8 mouse cellular contexts compared by ENCODE assay signal in genomic region chr9:110655651-110656007, GRCm38 (mm10). TPM values are rescaled to one million over a fixed set of nuclear protein-coding genes. Genes with fewer than 3 reads are reported as not detected.
A peak's percentile ranks its signal among the peaks of the same experiment; 100 is the strongest.
DNase-seq lines count a peak whose midpoint lies in the region; ATAC-seq and TF ChIP-seq lines count a peak whose summit lies in the region.

No protein-coding gene starts in this region.

- H3K4me3 ChIP-seq in cerebellum, adult 2 months (replicated peaks; ENCODE audit: insufficient read depth, low read depth, low read length): peak overlapping the region; percentile 71
- peak overlapping the region; percentile 95 for H3K4me3 ChIP-seq in megakaryocyte, embryonic 14.5 days (replicated peaks)
- H3K4me3 ChIP-seq in limb, embryonic 14.5 days (replicated peaks; ENCODE audit: low read length): peak overlapping the region; percentile 61
- H3K4me3 ChIP-seq in stomach, embryonic 16.5 days (replicated peaks; ENCODE audit: low read length): peak overlapping the region; percentile 58

- H3K36me3 ChIP-seq in megakaryocyte, embryonic 14.5 days (replicated peaks; ENCODE audit: low read length): peaks cover 34% of the 10 kb centered on the region
- H3K36me3 ChIP-seq in limb, embryonic 14.5 days (ENCODE audit: control insufficient read depth, insufficient read depth, low read length): 0 out of 2 replicates have a peak, but pooled peaks cover 4% of the 10 kb centered on the region
- no peaks in the 10 kb centered on the region for H3K36me3 ChIP-seq in stomach, embryonic 16.5 days (ENCODE audit: control insufficient read depth, insufficient read depth, low read length)

- H3K27me3 ChIP-seq in cerebellum, adult 2 months (ENCODE audit: control insufficient read depth, insufficient read depth, low read length): no peaks in the 10 kb centered on the region
- no peaks in the 10 kb centered on the region for H3K27me3 ChIP-seq in megakaryocyte, embryonic 14.5 days (replicated peaks)
- H3K27me3 ChIP-seq in limb, embryonic 14.5 days (ENCODE audit: control insufficient read depth, insufficient read depth, low read length): peaks cover 23% of the 10 kb centered on the region
- H3K27me3 ChIP-seq in stomach, embryonic 16.5 days (ENCODE audit: control insufficient read depth, insufficient read depth, low read length): peaks cover 4% of the 10 kb centered on the region; the same call in 1 of the 2 replicates

- WGBS in cerebellum, adult 2 months: 72% methylated on average over 10 of the region's 10 CpGs
- WGBS in limb, embryonic 14.5 days: 76% methylated on average over 10 of the region's 10 CpGs
- WGBS in stomach, embryonic 16.5 days: 77% methylated on average over 10 of the region's 10 CpGs

- no peak for DNase-seq in cerebellum, adult 2 months
- DNase-seq in cerebellum, postnatal 25 days: no peak
- no peak for DNase-seq in limb, embryonic 14.5 days (ENCODE audit: low spot score)
- DNase-seq in spleen, adult 12 weeks (ENCODE audit: low spot score): no peak
- no peak for DNase-seq in embryo, embryonic 11 days

- peak overlapping the region; percentile 58 for H3K27ac ChIP-seq in cerebellum, adult 2 months (ENCODE audit: insufficient read depth, low read length)
- H3K27ac ChIP-seq in limb, embryonic 14.5 days (replicated peaks; ENCODE audit: low read depth, low read length): no peak overlapping the region
- H3K27ac ChIP-seq in stomach, embryonic 16.5 days (ENCODE audit: low read length): peak overlapping the region; percentile 69

- H3K9me3 ChIP-seq in megakaryocyte, embryonic 14.5 days: no peaks in the 10 kb centered on the region
- H3K9me3 ChIP-seq in limb, embryonic 14.5 days (ENCODE audit: control insufficient read depth, low read length): no peaks in the 10 kb centered on the region
- H3K9me3 ChIP-seq in stomach, embryonic 16.5 days (replicated peaks; ENCODE audit: control insufficient read depth, low read length): no peaks in the 10 kb centered on the region

- TF ChIP-seq POLR2A in cerebellum, adult 2 months (IDR thresholded peaks at IDR 0.05; ENCODE audit: borderline replicate concordance, insufficient read depth, low read length): no peak
- no peak for TF ChIP-seq POLR2A in limb, embryonic 14.5 days (IDR thresholded peaks at IDR 0.05; ENCODE audit: borderline replicate concordance, extremely low read depth, insufficient read depth, insufficient read length)

- H3K9ac ChIP-seq in limb, embryonic 14.5 days (ENCODE audit: low read depth, low read length, severe bottlenecking): no peak overlapping the region
- H3K9ac ChIP-seq in stomach, embryonic 16.5 days (ENCODE audit: low read length): peak overlapping the region; percentile 4; the same call in 1 of the 2 replicates

- no peak for TF ChIP-seq CTCF in cerebellum, adult 2 months (IDR thresholded peaks at IDR 0.05; ENCODE audit: borderline replicate concordance, insufficient read depth, low read depth, low read length)

- H3K4me2 ChIP-seq in limb, embryonic 14.5 days (replicated peaks; ENCODE audit: low read depth, low read length, severe bottlenecking): peak overlapping the region; percentile 53
- peak overlapping the region; percentile 47 for H3K4me2 ChIP-seq in stomach, embryonic 16.5 days (ENCODE audit: low read depth, low read length)

- ATAC-seq in megakaryocyte, adult 5-6 weeks (ENCODE audit: poor library complexity, severe bottlenecking): no peak
- no peak for ATAC-seq in limb, embryonic 14.5 days (ENCODE audit: low FRiP score, low read depth)
- ATAC-seq in stomach, embryonic 16.5 days (ENCODE audit: insufficient read depth, low FRiP score): no peak

- peaks cover 23% of the 10 kb centered on the region for H3K4me1 ChIP-seq in cerebellum, adult 2 months (ENCODE audit: control insufficient read depth, insufficient read depth, low read length)
- peaks cover 75% of the 10 kb centered on the region for H3K4me1 ChIP-seq in megakaryocyte, embryonic 14.5 days
- peaks cover 20% of the 10 kb centered on the region for H3K4me1 ChIP-seq in limb, embryonic 14.5 days (ENCODE audit: control insufficient read depth, insufficient read depth, low read length)
- peaks cover 26% of the 10 kb centered on the region for H3K4me1 ChIP-seq in stomach, embryonic 16.5 days (ENCODE audit: control insufficient read depth, insufficient read depth, low read length)

RNA-seq across cellular contexts. Expression of gene Ccdc12, which starts 0.7 kb away (rescaled TPM):
- polyA plus RNA-seq in cerebellum, adult 2 months (2012; rRNA removed): 98.5 and 102 TPM in 2 replicates
- polyA plus RNA-seq in megakaryocyte, embryonic 14.5 days (2012; ENCODE audit: insufficient read depth, low replicate concordance): 77.7 and 537 TPM in 2 replicates
- total RNA-seq in megakaryocyte, adult 5-6 weeks (2015): 204 and 210 TPM in 2 replicates
- 165 and 180 TPM in 2 replicates for total RNA-seq in megakaryocyte, adult 5-6 weeks (2017)
- 72.2 and 83.8 TPM in 2 replicates for polyA plus RNA-seq in limb, embryonic 14.5 days (2012; rRNA removed)
- polyA plus RNA-seq in limb, embryonic 14.5 days (2014; fragmentation: Nextera tagmentation; extraction: Ambion mirVana): 102 and 123 TPM in 2 replicates
- 148 and 153 TPM in 2 replicates for polyA plus RNA-seq in stomach, embryonic 16.5 days (2015; fragmentation: Nextera tagmentation; extraction: Ambion mirVana)

RNA-seq across cellular contexts. Expression of gene Nbeal2, which starts 1.7 kb away (rescaled TPM):
- polyA plus RNA-seq in cerebellum, adult 2 months (2012; rRNA removed): 16.8 and 19.1 TPM in 2 replicates
- polyA plus RNA-seq in megakaryocyte, embryonic 14.5 days (2012; ENCODE audit: insufficient read depth, low replicate concordance): 102 and 106 TPM in 2 replicates
- total RNA-seq in megakaryocyte, adult 5-6 weeks (2015): 42.1 and 52.5 TPM in 2 replicates
- 29.1 and 35.9 TPM in 2 replicates for total RNA-seq in megakaryocyte, adult 5-6 weeks (2017)
- polyA plus RNA-seq in limb, embryonic 14.5 days (2012; rRNA removed): 8.4 and 9.4 TPM in 2 replicates
- polyA plus RNA-seq in limb, embryonic 14.5 days (2014; fragmentation: Nextera tagmentation; extraction: Ambion mirVana): 3.2 and 3.3 TPM in 2 replicates
- polyA plus RNA-seq in stomach, embryonic 16.5 days (2015; fragmentation: Nextera tagmentation; extraction: Ambion mirVana): 10.9 and 12.1 TPM in 2 replicates

RNA-seq across cellular contexts. Expression of gene Nradd, which starts 31.4 kb away (rescaled TPM):
- 3.2 and 3.5 TPM in 2 replicates for polyA plus RNA-seq in cerebellum, adult 2 months (2012; rRNA removed)
- 6.7 and 12.4 TPM in 2 replicates for polyA plus RNA-seq in megakaryocyte, embryonic 14.5 days (2012; ENCODE audit: insufficient read depth, low replicate concordance)
- total RNA-seq in megakaryocyte, adult 5-6 weeks (2015): 4.6 and 5.2 TPM in 2 replicates
- total RNA-seq in megakaryocyte, adult 5-6 weeks (2017): 2.0 and 3.5 TPM in 2 replicates
- polyA plus RNA-seq in limb, embryonic 14.5 days (2012; rRNA removed): 40.0 and 53.8 TPM in 2 replicates
- 28.1 and 30.4 TPM in 2 replicates for polyA plus RNA-seq in limb, embryonic 14.5 days (2014; fragmentation: Nextera tagmentation; extraction: Ambion mirVana)
- polyA plus RNA-seq in stomach, embryonic 16.5 days (2015; fragmentation: Nextera tagmentation; extraction: Ambion mirVana): 27.2 and 27.6 TPM in 2 replicates
